Mouse (Mus musculus): ENCODE results near the gene Card6.
"Not testable (repeated sequence)": the region's sequence is repeated elsewhere in the genome, so short reads cannot be mapped to it uniquely, and the experiment has no call there.

Gene Card6

GRCm38 (mm10) chr15:5130887-5131668 is 22.7 kb upstream of the Card6 start:
- DNase-seq (ENCODE audit: extremely low spot score), result not testable (repeated sequence)

- DNase-seq (ENCODE audit: extremely low spot score), result no peak
Measured at GRCm38 (mm10) chr15:5129111-5129805, 20.9 kb upstream of the Card6 start.

GRCm38 (mm10) chr15:5128176-5128940 is 20.0 kb upstream of the Card6 start:
- no peak for DNase-seq (ENCODE audit: extremely low spot score)

GRCm38 (mm10) chr15:5127487-5127886 is 19.1 kb upstream of the Card6 start:
- DNase-seq (ENCODE audit: extremely low spot score), result no peak

- DNase-seq (ENCODE audit: extremely low spot score), result no peak
Measured at GRCm38 (mm10) chr15:5126456-5126855, 18.1 kb upstream of the Card6 start.

- no peak for DNase-seq (ENCODE audit: extremely low spot score)
Measured at GRCm38 (mm10) chr15:5121535-5122313, 13.4 kb upstream of the Card6 start.

- DNase-seq (ENCODE audit: extremely low spot score), result no peak
Measured at GRCm38 (mm10) chr15:5119707-5120106, 11.4 kb upstream of the Card6 start.

GRCm38 (mm10) chr15:5119192-5119591 is 10.9 kb upstream of the Card6 start:
- DNase-seq (ENCODE audit: extremely low spot score), result no peak

GRCm38 (mm10) chr15:5118626-5119025 is 10.3 kb upstream of the Card6 start:
- DNase-seq (ENCODE audit: extremely low spot score), result no peak

- DNase-seq (ENCODE audit: extremely low spot score), result no peak
Measured at GRCm38 (mm10) chr15:5117031-5117601, 8.8 kb upstream of the Card6 start.

- DNase-seq (ENCODE audit: extremely low spot score), result peak; percentile 99
Measured at GRCm38 (mm10) chr15:5116270-5117030, 8.1 kb upstream of the Card6 start, which contains the start of gene Rpl37. Gene Rpl37 (plus strand): TSS chr15:5116645.

- no peak for DNase-seq (ENCODE audit: extremely low spot score)
Measured at GRCm38 (mm10) chr15:5115173-5115572, 6.8 kb upstream of the Card6 start.

- DNase-seq (ENCODE audit: extremely low spot score), result no peak
Measured at GRCm38 (mm10) chr15:5112651-5113050, 4.3 kb upstream of the Card6 start.

GRCm38 (mm10) chr15:5108655-5109040 is 309 bp upstream of the Card6 start:
- DNase-seq (ENCODE audit: extremely low spot score), result no peak

- no peak for DNase-seq (ENCODE audit: extremely low spot score)
Measured at GRCm38 (mm10) chr15:5106293-5106692, 2.0 kb downstream of the Card6 start.

- no peak for DNase-seq (ENCODE audit: extremely low spot score)
Measured at GRCm38 (mm10) chr15:5105891-5106290, 2.4 kb downstream of the Card6 start.

- no peak for DNase-seq (ENCODE audit: extremely low spot score)
Measured at GRCm38 (mm10) chr15:5102312-5102711, 6.0 kb downstream of the Card6 start.

- DNase-seq (ENCODE audit: extremely low spot score), result no peak
Measured at GRCm38 (mm10) chr15:5097376-5097775, 11.0 kb downstream of the Card6 start.

- no peak for DNase-seq (ENCODE audit: extremely low spot score)
Measured at GRCm38 (mm10) chr15:5095534-5096301, 12.6 kb downstream of the Card6 start.

- no peak for DNase-seq (ENCODE audit: extremely low spot score)
Measured at GRCm38 (mm10) chr15:5090131-5090530, 18.2 kb downstream of the Card6 start.
